Comparison of ENCODE assay signal across 13 mouse cellular contexts in the genomic region with DNA sequence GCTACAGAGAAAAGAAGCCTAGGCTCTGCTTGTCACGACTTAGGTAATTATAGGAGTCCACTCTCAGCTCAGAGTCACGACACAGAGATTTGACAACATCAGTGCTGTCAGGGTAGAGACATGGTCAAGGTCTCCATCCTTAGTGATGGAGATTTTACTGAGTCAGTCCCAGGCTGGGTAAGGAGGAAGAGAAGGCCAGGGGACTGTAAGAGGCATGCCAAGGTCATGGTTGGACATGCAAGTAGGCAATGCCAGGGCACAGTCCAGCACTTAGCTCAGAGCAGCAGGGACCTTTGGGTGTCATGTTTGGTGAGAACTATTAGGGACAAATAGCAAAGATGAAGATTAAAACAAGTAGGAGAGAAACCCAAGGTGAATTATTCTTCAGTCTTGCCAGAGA.
"Had no signal": no experiment of that assay in that cellular context is flagged by ENCODE, and none has a peak within 500 bp of the region (broad histone marks: within the 10 kb centered on the region; RNA-seq: fewer than 3 reads in every experiment).

No protein-coding gene starts in this region.

- DNase-seq: lung, adult 18-20 months; lung, embryonic 14.5 days; lung, postnatal 10 days; lung, postnatal 4 days; midbrain, embryonic 14.5 days; retina, postnatal 1 day; right cerebral cortex, adult 18-20 months; right cerebral cortex, postnatal 25 days; right cerebral cortex, postnatal 4 days; spleen, adult 18-20 months; thymus, adult 18-20 months; thymus, postnatal 14 days; thymus, postnatal 36 days had no signal
